Mouse (Mus musculus) heart, postnatal 36 days (tissue): Measurements from ENCODE around the gene Vamp3. TPM values are rescaled to one million over a fixed set of nuclear protein-coding genes. Genes with fewer than 3 reads are reported as not detected.
A peak's percentile ranks its signal among the peaks of the same experiment; 100 is the strongest.

Source experiments
- DNase-seq, 2 experiments: peaks; one replicate each; pipeline ENCODE4 v3.0.0; 2021 to 2022
- intact Hi-C: fragments of 180-260 bp; cut with DNase I; formaldehyde crosslinking; loops from one replicate; pipeline ENCODE4 v1.15.1; 2025
- total RNA-seq, 2 experiments: library from RNA; stranded (reverse); gene quantifications; 2 replicates each; pipeline ENCODE4 v1.2.3; 2021

Vamp3 gene
- total RNA-seq = 10 to 100 TPM; 69.5 to 71.8 TPM

DNA sequence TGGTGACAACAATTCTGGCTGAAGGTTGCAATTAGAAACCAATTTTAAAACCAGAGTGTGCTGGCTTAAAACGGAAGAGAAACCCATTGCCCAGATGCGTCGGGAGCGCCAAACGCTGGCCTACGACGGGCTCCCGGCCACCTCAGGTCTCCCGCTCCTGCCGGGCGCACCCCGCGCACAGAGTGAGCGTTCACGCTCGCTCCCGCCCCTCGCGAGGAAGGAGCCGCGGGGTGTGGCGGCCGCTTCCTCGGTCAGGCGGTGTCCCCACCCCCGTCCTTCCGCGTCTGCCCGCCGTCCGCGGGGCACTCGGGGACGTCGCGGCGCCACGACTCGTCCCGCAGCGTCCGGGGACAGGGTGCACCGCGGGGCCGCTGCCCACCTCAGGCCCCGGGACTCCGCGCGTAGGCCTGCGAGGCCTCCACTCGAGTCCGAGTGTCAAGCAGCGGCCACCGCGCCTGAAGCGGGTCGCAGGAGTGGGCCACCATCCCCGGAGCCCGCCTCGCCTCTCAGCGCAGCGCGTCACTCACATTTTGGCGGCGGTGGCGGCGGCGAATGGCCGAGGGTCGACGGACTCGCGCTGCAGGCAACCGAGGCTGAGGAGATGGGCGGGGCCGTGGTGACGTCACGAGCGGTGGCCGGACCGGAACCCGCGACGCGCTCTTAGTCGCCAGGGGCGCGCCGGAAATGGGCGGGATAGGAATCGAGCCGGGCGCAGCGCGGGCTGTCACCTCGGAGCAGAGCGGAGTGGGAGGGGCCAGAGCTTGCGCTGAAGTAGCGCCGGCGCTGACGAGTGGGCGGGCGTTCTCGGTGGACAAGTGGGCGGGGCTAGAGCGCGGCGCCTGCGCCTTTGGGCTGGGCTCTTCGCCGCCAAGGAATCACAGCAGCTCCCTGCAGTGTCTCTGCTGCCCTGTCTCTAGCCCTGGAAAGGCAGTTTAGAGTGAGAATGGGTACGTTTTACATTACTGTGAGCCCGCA lies at the start of gene Vamp3:
Gene Vamp3 (minus strand): TSS at position 617 of the 975 bp plus-strand sequence.
- intact Hi-C loops = no loop called here
- DNase-seq = peak; percentile 98 to 99

DNA sequence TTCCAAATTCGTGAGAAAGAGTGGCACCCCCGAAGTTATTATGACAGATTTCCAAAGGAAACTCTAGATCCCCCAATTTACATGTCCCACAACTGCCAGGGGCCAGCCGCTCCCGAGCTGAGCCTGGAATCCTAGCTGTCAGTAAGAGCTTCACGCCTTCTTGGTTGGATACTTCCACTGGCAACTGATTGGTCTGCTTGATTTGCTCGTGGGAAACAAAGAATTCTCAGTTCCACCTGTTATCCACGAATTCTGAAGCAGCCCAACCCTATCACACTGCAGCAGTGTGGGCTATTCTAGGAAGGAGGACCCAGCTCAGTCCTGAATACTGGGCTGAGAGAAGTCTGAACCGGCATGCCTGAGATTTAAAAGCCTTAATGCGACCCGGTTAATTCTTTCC lies 48.7 kb upstream of the Vamp3 start:
- intact Hi-C loops = no loop called here
- no peak for DNase-seq

DNA sequence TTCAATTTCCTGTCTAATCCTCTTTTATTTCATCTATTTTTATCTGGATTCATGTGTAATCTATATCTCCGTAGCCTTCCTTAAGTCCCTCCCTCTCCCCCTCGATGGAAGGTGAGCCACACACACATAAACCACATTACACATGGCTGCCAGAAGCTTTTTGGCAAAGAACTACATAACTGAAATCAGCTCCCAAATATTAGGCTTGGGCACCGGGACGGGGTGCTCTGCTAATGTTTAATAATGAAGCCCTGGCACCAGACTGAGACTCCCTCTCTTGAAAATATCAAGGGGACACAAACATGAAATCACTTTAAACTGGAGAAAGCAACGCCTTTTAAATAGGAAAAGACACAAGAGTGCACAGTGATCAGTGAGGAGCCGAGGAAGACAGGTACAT lies 48.1 kb upstream of the Vamp3 start:
- intact Hi-C loops = no loop called here
- no peak for DNase-seq

- no peak for DNase-seq
These were observed 46.4 kb upstream of the Vamp3 start for GRCm38 (mm10) chr4:151104147-151104546.

GRCm38 (mm10) chr4:151103646-151104045 lies 45.9 kb upstream of the Vamp3 start:
- no peak for DNase-seq

More at GRCm38 (mm10) chr4:151104147-151104546, 46.4 kb upstream of the Vamp3 start:
- intact Hi-C loops = no loop called here

GRCm38 (mm10) chr4:151097104-151097438 lies 39.3 kb upstream of the Vamp3 start:
- intact Hi-C loops = no loop called here
- peak in 1 of 2 experiments; percentile 58 for DNase-seq

More at GRCm38 (mm10) chr4:151103646-151104045, 45.9 kb upstream of the Vamp3 start:
- intact Hi-C loops = no loop called here

DNA sequence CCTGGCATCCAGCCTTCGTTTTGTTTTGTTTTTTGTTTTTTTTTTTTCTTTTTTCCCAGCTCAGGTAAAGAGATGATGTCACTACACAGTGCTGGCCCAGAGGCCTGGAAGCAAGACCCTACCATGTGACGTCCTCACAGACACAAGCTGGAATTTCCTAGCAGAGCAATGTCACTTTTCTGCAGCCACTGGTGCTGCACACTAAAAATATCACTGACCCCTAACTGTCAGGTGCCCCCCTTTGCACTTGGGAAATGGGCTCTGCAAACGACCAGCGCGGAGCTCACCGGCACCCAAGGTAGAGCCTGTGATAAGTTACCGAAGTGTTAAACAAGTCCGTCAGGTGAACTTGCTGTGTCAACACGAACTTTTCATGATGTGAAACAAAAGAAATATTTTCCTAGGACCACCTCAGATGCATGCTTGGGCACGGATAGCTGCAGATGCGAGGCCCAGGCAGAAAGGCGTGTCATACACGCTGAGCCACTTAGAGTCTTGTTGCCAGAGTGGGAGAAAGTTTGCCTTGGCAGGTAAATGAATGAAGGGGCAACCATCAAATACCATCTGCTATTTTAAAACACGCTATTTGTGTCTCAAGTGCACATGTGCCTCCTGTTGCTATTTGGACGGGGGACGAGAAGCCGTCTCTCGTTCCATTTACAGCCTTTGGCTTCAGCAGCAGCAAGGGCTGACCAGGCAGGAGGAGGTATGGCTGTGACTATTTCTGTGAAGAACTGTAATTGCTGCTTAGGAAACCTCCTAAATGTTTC lies 38.8 kb upstream of the Vamp3 start:
- intact Hi-C loops = no loop called here
- DNase-seq = peak in 1 of 2 experiments; percentile 56

GRCm38 (mm10) chr4:151095207-151095606 lies 37.4 kb upstream of the Vamp3 start:
- intact Hi-C loops = no loop called here
- no peak for DNase-seq

GRCm38 (mm10) chr4:151089270-151089669 lies 31.5 kb upstream of the Vamp3 start, which contains the start of gene Gm13090:
Gene Gm13090, plus strand, starts transcription at chr4:151089570.
- DNase-seq = no peak
- intact Hi-C loops = no loop called here

- DNase-seq = no peak
- intact Hi-C loops = no loop called here
These were observed 31.1 kb upstream of the Vamp3 start for GRCm38 (mm10) chr4:151088819-151089218.

- intact Hi-C loops = no loop called here
- no peak for DNase-seq
These were observed 29.6 kb upstream of the Vamp3 start for GRCm38 (mm10) chr4:151087358-151087757.

- intact Hi-C loops = no loop called here
- no peak for DNase-seq
These were observed 25.3 kb upstream of the Vamp3 start for GRCm38 (mm10) chr4:151083027-151083426.

GRCm38 (mm10) chr4:151081977-151082376 lies 24.2 kb upstream of the Vamp3 start:
- no peak for DNase-seq
- intact Hi-C loops = no loop called here

GRCm38 (mm10) chr4:151081355-151081754 lies 23.6 kb upstream of the Vamp3 start:
- no peak for DNase-seq
- intact Hi-C loops = no loop called here

GRCm38 (mm10) chr4:151074817-151075216 lies 17.1 kb upstream of the Vamp3 start:
- no peak for DNase-seq
- intact Hi-C loops = loop anchor here (2.0 kb wide), 1 partner anchor 54 kb away; no protein-coding TSS in a partner anchor

DNA sequence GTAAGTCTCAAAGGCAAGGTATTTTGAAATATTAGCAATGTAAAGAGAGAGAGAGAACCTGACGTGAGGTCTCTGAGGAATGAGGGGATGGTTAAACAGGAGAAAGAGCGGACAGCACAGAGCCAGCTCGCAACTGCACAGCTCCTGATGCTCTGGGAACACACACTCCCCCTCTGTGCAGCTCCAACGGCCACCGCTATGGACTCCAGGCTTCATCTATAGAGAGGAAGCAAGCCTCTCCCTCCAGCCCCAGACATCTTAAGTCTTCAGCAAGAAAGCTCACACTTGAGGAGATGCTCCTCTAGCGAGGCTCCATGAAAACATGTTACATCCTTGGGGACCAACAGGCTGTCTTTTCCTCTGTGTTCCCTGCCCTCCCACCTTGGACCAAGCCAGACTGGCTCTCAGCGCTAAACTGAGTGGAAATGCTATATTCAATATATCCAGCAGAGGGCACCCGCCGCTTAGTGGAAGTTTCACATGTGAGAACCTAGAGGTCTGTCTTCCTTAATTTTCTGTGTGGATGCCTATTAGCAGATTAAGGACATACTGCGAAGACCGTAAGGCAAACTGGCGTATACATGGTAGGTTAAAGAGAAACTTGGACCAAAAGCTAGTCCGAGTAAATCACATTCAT lies 15.5 kb upstream of the Vamp3 start:
- intact Hi-C loops = loop anchor here (1.0 kb wide), 1 partner anchor 68 kb away; no protein-coding TSS in a partner anchor

GRCm38 (mm10) chr4:151070962-151071361 lies 13.2 kb upstream of the Vamp3 start:
- intact Hi-C loops = no loop called here

More for the DNA sequence above, 15.5 kb upstream of the Vamp3 start:
- DNase-seq = peak; percentile 74 to 75

DNA sequence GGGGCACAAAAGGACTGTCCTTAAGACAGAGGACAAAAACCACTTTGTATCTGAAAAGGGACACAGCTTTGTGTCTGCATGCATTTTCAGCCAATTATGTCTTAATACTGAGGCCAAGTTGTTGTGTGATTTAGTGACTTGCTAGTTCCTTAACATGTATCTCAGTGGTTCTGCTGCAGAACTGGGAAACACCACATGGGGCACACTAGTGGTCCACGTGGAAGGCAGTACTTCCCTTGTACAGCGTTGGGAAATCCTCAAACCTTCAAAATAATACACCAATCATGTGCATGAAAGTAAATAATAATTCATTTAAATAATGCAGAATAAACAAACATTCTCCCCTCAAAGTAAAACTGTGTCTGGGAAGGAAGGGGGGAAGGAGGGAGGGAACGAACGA lies 11.0 kb upstream of the Vamp3 start:
- no peak for DNase-seq
- intact Hi-C loops = no loop called here

More at GRCm38 (mm10) chr4:151070962-151071361, 13.2 kb upstream of the Vamp3 start:
- no peak for DNase-seq

- no peak for DNase-seq
- intact Hi-C loops = no loop called here
These were observed 1.8 kb upstream of the Vamp3 start for GRCm38 (mm10) chr4:151059566-151059965.

- no peak for DNase-seq
- intact Hi-C loops = no loop called here
These were observed 871 bp upstream of the Vamp3 start for GRCm38 (mm10) chr4:151058634-151059033.

- intact Hi-C loops = no loop called here
- DNase-seq = no peak
These were observed 6.6 kb downstream of the Vamp3 start for GRCm38 (mm10) chr4:151051162-151051561.
